Mouse (Mus musculus) stomach, postnatal 0 days (tissue): ENCODE data around the gene Selenbp1.

Experiments
- CTCF ChIP-seq: IDR thresholded peaks from 2 replicates; pipeline ENCODE4 v1.5.1; 2016; ENCODE audit warnings: antibody characterized with exemption, low read depth, mild to moderate bottlenecking, moderate library complexity
- EP300 ChIP-seq: optimal IDR thresholded peaks from 2 replicates; pipeline ENCODE3; 2016; ENCODE audit warnings: antibody characterized with exemption

DNA sequence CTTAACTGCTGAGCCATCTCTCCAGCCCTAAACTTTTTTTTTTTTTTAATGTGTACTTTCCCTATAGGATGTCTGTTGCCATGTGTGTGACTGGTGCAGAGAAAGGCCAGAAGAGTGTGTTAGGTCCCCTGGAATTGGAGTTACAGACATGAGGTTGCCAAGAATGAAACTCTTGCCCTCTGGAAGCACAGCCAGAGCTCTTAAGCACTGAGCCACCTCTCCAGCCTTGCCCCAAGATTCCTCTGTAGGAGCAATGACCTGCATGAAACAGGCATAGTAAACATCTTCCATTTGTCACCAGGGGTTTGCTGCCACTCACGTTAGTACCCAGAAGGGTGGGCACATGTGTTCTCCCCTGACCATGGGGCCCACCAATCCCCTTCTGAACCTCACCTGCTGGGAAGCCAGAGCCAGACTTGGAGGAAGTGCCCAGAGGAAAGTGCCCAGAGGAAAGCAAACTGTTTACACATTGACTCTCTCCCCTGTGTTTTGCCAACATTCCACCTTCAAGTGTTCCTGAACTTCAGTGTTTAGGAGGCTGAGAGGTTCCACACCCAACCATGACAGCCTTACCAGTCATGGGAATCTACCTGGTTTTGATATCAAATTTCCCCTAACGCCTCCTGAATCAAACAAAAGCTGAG, 21.7 kb upstream of the Selenbp1 start:
- TF ChIP-seq CTCF (no peak), EP300 (no peak)
